Mouse (Mus musculus) T-cell, adult 2 months (primary cell): ENCODE results near the gene Rxra.

ENCODE experiments used
- DNase-seq: peaks from one replicate; pipeline ENCODE4 v3.0.0; 2022; ENCODE audit warnings: low spot score

Gene Rxra

DNA sequence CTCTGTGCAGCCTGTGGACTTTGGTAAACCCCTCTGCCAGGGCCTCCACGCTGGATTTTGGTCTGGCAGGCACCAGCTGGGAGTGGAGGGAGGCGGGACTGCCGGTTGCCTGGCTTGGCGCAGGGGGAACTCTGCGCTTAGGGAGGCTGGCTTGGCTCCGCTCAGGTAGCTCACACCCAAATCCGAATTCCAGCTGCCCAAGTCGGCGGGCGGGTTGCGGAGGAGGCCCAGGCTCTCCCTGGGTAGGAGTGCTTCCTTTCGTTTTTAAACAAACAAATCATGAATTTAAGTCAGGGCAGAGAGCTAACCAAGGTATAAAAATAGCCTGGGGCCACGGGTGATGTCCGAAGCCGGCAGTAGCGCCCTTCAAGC, at the start of gene Rxra:
Rxra (plus strand) TSS at position 335 of the 372 bp plus-strand sequence.
- DNase-seq = no peak

DNA sequence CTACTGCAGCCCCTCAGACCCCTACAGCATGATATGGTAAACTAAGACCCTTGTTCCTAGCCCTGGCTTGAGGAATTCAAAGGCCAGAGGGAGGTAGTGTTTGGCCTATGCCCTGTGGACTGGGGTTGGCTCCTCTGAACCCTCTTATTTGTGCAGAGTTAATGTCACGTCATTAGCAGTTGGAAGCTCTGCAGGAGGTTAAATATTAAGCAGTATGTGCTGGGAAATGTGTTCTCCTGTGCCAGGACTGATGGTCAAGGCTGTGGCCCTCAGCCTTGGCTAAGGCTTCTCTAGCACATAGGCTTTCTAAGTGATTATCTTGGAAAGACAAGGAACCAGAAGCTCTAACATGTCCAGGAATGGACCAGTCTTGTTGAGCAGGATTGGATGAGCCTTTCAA, 49.6 kb upstream of the Rxra start:
- DNase-seq = no peak

DNA sequence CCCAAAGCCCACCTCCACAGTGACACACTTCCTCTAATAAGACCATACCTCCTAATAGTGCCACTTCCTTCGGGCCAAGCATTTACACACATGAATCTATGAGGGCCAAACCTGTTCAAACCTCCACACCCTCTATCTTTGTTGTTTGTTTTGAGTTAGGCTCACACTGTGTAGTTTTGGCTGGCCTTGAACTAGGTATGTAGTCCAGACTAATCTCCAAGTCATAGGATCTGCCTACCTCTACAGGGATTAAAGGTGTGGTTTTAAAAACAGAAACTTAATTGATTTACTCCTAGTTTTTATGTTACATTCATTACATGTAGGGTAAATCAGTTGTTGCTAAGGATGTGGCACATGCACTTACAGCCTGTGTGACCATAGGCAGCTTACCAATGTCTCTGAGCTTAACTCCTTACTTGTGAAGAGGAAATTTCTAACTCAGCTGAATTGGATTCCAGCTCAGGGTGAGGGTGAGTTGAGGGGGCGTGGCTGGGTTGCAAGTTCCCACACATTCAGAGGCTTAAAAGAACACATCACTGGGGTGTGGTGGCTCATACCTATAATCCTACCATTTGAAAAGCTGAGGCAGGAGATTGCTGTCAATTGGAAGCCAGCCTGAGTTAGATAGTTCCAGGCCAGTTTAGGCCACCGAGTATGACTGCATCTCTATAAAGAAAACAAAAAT, 45.5 kb upstream of the Rxra start:
- no peak for DNase-seq

DNA sequence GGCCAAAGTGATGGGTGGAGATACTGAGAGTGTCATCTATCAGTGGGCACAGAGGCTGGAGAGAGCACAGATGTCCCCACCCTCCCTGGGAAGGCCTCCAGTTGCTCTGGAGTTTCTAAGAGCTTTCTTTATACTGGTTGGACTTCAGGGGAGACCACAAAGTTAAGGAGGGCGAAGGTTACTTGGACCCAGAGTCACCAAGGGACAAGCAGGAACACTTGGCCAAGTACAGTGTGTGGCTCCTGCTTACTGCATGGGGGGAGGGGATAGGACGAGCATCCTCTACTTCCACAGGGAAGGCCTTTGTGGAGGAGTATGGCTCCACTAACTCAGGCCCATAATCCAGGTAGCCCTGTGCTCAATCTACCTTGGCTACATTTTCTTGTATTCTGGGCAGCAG, 42.8 kb upstream of the Rxra start:
- no peak for DNase-seq

DNA sequence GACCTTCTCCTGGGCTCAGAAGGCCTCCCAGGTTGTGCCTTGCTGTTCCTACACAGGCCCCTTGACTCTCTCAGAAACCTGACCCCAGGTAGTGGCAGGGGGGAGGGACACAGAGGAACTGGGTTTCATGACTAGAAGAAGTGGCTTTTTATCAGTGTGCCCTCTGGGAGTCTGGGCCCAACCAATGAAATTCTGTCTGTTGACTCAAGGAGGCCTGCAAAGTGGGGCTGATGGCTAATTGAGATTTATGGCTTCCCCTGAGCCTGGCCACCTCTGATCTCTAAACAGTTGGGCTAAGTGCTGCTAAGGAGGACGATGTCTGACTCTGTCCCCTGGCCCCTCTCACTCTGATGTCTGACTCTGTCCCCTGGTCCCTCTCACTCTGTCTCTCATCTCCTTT, 42.2 kb upstream of the Rxra start:
- DNase-seq = no peak

DNA sequence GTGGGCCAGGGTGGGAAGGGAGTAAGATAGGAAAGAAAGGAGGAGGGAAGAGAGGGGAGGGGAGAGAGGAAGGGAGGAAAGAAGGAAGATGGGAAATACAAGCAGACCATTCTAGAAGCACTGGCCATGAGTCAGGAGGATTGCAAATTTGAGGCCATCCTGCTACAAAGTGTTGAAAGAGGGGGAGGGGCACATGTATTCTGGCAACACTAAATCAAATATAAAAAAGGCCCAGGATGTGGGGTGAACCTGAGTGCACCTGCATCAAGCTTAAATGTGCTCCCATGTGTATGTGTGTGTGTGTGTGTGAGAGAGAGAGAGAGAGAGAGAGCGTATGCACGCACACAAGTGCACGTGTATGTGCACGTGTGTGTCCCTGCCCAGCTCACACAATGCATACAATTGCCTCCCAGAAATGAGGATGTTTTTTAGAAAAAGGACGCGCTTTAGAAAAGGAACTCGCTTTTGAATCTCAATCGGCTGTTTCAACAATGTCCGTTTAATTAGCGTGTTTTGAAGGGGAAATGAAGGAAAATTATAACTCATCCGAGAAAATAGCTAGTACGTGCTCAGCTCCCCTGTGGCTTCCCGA, 41.0 kb upstream of the Rxra start:
- DNase-seq = no peak

DNA sequence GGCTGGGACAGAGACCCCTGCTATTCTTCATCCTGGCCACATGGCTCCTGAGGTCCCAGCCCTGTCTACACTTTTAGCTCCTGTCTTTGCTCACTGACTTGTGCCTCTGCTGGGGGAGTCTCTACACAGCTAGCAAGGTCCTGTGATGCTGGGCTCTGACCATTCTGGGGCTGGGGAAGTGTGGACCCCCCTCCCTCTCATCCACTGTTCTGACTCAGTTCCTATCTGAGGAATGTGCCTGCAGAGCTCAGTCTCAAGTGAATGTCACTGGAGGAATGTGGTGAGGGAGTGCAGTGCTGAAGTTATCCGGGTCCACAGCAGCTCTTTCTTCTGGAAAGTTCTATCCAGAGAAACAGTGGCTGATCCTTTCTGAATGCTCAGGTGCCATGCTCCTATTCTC, 39.4 kb upstream of the Rxra start:
- no peak for DNase-seq

DNA sequence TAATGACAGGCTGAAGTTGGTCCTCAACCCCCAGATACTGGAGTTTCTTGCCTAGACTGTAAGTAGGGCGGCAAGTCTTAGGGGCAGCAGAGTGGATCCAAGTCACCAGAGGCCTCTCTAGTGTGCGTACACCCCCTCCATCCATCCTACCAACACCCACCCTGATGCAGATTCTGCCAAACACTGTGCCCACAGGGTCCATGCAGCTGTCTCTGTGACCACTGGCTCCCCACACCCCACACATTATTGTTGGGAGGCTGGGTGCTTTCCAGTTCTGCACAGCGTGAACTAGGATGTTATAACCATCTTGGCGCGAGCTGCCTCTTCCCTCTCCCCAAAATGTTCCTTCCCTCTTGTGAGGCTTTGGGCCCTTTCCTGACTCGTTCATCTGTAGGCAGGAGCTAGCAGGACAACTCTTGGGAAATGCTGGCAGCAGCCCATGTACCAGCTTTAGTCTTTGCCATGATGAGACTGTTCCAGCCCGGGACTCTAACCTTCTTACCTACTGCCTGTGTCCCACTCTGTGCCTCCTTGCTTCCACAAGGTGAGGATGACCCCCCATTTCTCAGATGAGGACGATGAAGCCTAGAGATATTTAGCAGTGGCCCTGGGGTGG, 38.9 kb upstream of the Rxra start:
- DNase-seq = no peak

DNA sequence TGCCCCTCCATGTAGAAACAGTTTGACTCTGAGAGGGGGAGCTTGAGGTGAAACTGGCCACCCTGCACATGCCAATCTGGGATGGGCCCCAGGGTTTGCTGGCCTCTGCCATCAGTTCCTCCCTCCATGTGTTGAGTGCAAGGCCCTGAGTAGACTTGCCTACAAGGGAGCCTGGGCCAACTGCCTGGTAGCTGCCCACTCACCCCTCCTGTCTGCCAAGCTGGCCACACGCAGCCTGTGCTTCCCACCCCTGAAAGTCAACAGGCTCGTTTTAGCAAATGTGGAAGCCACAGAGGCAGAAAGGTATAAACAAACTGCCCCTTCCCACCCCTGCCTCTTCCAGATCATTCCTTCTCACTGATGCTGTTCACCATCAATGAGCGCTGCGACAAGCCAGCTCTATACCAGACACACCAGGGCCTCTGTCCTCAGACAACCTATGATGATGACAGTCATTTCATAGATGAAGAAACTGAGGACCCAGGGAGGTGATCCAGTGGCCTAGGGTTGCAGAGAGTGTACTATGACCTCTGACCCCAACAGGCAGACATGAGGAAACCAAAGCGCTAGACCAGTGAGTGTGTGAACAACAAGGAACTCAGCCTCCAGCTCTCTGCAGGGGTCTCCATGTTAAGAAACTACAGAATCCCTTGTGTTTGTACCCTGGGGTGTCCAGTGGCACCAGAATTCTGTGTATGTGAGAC, 36.5 kb upstream of the Rxra start:
- no peak for DNase-seq

DNA sequence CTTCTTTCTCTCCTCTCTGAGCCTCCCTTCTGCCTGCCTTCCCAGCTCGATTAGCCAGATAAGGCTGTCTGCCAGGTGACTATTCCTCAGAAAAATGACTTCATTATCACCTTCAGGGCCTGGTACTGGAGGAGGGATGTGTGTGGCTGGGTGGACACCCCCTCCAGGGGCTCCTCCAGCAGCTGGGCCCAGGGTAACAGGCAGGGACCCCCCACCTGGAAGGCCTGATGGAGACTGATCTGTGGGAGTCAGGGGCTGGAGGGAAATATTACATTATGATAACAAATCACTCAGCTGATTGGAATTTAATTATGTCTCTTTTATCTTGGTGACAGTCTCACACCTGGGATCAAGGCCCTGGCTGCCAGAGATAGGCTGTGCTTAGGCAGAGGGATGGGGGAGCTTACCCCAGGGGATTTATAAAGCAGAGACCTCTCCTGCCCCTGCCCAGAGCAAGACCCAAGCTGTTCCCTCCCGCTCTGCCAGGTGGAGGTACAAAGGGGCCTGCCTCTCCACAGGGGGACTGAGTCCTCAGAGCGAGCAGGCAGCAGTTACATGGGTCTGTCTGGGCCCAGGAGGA, 35.2 kb upstream of the Rxra start:
- DNase-seq = no peak

DNA sequence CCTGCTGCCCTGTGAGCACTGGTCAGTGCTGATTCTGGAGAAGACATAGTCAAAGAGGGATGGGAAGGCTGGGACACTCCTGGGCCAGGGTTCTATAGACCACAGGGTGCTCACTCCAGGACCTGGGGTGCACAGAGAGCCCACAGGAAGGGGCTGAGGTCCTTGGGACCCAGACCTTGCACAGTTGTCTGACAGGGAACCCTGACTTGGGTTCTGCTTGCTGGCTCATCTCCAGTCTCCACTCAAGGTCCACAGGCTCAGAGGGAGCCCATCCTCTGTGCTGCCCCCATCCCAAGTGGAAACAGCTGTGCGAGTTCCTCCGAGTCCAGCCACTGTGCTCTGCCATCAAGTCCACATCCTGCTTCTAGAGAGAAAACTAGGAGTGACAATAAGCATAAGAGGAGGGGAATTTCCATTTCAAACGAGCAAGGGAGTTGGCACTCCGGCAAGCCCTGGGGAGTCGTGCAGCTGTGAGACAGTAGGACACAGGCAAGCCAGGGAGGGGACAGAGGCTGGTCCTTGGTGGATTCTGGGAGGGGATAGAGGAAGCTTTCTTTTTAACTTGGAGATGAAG, 31.6 kb upstream of the Rxra start:
- no peak for DNase-seq

DNA sequence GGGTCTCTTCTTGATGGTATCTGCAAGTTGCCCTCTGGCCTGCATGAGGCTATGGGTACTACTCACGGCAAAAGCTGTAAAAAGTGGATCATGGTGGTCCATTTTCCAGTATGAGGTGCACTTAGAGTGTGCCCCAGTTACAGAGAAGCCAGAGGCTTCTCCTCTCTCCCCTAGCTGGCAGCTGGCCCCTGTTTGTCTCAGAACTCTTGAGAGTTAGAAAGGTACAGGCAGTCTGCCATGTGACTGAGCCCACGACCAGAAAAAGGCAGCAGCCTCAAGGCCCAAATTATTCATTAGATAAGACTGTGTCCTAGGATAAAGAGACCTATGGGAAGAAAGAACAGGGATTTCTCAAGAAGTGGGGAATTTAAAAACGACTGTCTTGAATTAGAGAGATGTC, 30.8 kb upstream of the Rxra start:
- DNase-seq = no peak

DNA sequence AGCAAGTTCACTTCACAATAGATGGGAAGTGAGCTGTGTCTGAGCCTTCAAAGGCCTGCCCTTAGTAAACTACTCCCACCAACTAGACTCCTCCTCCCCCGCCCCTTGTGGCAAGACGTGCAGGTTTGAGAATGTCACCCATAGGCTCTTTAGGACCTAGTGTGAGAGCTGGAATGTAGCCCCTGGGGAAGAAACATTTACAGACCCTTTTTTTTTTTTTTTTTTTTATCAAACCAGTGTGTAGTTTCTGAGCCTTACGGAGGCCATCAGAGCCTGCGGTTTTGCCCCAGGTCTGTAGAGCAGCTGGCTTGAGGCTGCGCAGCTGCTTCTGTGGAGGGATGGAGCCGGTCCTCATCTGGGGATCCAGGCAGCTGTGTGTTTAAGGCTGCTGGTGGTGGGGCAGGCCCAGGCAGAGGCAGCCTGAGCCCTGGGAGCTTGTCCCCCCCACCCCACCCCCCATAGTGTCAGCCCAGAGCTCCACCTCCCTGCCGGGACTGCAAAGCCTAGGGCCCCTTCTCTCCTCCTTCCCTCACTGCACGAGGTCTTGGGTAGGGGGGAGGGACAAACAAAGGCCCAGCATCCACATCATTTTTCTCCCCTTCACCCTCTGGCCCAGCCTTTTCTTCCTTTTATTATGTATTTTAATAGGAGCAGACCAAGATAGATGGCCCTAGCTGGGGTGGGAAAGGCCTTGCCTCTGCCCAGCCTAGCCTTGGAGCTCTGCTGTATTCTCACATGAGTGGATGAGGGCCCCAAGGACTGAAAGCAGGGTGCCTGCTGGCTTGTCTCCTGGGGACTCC, 26.2 kb upstream of the Rxra start:
- no peak for DNase-seq

DNA sequence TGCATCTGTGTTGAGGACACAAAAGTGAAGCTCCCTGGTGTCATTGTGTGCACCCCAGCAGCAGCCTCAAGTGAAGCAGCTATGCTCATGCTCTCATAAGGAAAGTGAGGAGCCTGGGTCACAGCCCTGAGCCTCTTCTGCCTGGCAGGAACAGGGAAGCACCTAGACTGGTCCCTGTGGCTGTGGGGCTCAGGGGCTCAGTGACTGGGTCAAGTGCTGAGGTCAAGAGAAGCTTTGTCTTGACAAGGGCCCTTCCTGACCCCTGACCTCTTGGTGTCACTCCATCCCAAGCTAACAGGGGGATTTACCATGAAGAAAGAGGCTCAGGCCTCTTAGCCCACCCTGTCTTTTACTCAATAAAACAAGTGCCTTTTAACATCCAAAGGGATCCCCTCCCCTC, 25.2 kb upstream of the Rxra start:
- DNase-seq = no peak

DNA sequence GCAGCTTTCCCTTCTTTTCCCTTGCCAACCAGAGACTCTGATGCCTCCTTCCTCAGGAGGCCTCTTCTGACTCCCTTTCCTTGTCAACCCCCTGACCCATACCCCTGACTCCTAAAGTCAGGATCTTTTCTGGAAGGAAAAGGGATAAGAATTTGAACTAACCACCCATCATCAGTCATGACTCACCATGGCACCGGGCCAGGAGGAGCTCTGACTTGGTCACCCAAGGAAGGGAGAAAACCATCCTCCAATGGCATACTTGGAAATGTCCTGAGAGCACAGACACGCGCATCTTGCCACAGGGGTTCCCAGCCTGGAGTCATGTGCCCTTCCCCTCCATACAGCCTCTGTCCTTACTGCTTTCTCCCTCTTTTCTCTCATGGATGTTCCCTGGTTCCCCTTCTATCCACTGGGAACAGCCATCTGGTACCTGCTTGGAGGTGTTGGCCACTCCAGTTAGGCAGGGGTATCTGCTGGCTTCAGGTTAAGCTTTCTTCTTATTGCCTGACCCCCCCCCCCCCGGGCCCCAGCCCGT, 22.7 kb upstream of the Rxra start:
- DNase-seq = no peak

DNA sequence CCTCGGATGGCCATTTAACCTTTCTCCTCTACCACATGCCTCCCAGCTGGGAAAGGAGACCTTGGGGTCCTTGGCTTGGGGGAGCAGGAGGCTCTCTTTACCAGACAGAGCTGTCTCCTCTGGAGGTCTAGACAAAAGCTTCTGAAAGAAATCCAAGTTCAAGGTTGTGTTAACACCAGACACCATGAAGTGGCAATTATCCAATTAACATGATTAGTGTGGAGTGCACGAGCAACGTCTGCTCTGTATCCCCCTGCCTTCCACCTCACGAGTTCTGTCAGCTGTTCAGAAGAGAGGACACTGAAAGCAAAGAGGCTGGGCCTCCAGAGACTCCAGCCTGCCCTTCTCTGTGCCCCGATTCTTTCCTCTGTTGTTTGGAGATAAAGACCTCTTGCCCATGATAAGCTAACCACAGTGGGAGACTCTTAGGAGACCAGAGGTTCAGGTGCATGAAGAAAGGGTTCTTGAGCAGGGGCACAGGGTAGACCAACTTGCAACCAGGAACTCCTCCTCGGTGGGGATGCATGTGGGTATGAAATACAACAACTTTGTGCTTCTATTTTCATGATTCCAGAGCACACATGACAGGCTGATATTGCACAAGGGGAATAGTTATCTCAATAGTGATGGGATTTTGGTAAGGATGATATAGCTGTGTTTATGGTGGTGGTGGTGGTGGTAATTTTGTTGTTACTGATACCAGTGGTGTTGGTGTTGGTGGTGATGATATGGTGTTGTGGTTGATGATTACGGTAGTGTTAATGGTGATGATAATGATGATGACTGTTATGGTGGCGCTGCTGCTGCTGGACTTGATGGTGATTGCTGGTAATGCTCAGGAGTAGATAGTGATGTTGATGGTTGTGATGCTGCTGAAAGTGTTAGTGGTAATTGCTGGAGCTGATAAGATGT, 21.7 kb upstream of the Rxra start:
- no peak for DNase-seq

DNA sequence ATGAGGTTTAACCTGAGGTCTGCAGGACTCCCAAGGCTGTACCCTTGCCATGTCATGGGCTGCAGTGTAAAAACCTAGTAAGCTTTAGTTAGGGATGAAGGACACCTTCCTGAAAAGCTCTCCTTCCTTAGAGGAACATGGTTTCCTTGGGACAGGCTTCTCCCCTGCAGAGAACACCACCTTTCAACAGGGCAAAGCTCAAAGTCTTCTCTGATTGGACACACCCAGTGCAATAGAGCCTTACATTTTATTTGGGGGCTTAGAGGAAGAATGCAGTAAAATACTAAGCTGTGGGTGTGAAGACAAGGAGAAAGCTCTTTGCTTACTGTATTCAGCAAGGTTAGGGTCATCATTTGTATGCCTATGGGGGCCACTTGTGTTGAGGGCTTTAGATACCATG, 19.7 kb upstream of the Rxra start:
- no peak for DNase-seq

DNA sequence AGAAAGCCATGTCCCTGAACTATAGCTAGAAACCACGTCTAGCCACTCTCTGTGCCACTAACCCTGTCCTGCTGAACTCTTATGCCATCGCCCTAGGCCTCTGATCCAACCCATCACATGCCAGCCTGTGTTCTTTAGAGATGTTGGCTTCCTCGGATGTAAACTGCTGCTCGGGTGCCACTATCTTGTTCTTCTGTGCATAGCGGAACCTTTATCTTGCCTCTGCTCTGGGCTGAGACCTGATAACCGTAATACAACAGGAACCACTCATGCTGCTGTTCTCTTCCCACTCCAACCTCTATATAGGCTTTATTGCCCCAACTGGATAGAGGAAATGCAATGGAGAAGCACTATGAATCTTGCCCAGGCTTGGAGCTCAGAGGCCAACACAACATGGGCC, 11.0 kb upstream of the Rxra start:
- DNase-seq = no peak

DNA sequence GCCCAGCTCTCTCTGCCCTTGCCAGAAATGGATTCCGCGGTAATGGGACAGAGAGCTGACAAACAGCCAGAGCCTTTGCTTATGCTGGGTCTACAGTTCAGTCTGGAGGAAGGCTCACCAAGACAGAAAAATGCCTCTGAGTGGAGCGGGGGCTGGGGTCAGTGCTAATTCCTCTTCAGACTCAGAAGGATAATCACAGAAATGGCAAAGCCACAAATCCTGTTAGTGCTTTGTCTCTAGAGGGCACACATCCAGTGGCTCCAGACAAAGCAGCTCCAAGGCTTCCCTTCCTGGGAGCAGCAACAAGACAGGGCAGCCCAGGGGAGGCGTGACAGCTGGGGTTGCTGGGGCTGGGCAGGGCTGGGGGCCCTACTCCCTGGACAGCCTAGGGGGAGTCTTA, 9.5 kb upstream of the Rxra start:
- no peak for DNase-seq

DNA sequence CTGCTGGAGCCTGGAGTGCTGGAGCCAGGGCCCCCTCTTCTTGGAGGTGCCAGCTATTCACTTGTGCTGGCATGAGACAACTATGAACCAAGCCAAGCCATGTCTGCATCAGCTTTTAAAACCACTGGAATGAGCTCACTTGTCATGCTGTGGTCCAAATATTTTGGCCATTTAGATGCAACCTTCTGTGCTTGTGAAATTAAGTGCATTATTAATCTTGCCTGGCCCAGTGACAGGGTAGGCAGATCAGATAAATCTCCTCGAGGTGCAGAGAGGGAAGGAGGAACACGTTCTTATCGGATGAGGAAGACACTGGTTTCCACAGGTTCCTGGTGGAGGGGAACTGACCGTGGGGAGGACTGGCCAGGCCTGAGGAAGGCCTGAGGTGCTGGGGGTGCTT, 8.6 kb upstream of the Rxra start:
- DNase-seq = no peak
